Mouse (Mus musculus): ENCODE results near the gene 2810408A11Rik. TPM values are rescaled to one million over a fixed set of nuclear protein-coding genes. Genes with fewer than 3 reads are reported as not detected.
"Not testable (repeated sequence)": the region's sequence is repeated elsewhere in the genome, so short reads cannot be mapped to it uniquely, and the experiment has no call there.

The 2810408A11Rik gene
- polyA plus RNA-seq, 1 experiment from 2014 or later: 7.9 TPM

DNA sequence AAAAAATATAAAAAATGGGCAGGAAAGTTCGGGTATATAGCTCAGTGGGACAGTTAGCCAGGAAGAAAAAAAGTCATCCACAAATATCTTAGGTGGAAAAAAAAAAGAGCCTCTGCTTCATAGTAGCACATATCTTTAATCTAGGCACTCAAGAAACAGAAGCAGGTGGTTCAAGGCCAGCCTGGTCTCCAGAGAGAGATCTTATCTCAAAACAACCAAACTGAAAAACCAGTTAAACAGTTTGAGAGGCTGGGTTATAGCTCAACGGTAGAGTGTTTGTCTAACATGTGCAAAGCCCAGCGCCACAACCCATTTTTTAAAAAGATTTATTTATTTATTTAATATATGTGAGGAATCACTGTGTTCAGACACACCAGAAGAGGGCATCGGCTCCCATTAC is 32.3 kb upstream of the 2810408A11Rik start:
- no peak overlapping the region for H3K9ac ChIP-seq (ENCODE audit: low read length)
- peaks cover 15% of the 10 kb centered on the region for H3K27me3 ChIP-seq (ENCODE audit: control insufficient read depth, insufficient read depth, low read depth, low read length)
- no peak overlapping the region for H3K27ac ChIP-seq (ENCODE audit: low read length)
- H3K36me3 ChIP-seq (ENCODE audit: control insufficient read depth, insufficient read depth, low read length): no peaks in the 10 kb centered on the region
- H3K9me3 ChIP-seq (ENCODE audit: control insufficient read depth, low read length): no peaks in the 10 kb centered on the region
- H3K4me2 ChIP-seq (ENCODE audit: low read depth, low read length): no peak overlapping the region
- WGBS: 44% methylated on average over 4 of the region's 4 CpGs
- peaks cover 20% of the 10 kb centered on the region for H3K4me1 ChIP-seq (replicated peaks; ENCODE audit: control insufficient read depth, insufficient read depth, low read length)
- ATAC-seq (ENCODE audit: low read depth): no peak
- H3K4me3 ChIP-seq (ENCODE audit: low read length): no peak overlapping the region

DNA sequence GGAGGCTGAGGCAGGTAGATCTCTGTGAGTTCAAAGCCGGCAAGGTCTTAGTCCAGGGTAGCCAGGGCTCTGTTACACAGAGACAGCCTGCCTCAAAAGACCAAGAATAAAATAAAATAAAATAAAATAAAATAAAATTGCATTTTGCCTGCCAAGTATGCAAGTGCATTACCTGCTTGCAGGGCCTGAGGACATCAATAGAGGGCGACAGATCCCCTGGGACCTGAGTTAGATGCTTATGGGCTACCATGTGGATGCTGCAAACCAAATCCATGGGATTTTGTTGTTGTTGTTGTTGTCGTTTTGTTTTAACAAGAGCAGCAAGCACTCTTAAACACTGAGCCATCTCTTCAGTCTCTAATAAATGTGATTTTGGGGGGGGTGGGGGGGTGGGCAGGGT is 31.5 kb upstream of the 2810408A11Rik start:
- Histone ChIP-seq H3K27me3 (ENCODE audit: control insufficient read depth, insufficient read depth, low read depth, low read length) (peaks cover 15% of the 10 kb centered on the region), H3K4me3 (ENCODE audit: low read length) (no peak overlapping the region), H3K36me3 (ENCODE audit: control insufficient read depth, insufficient read depth, low read length) (no peaks in the 10 kb centered on the region), H3K4me1 (replicated peaks; ENCODE audit: control insufficient read depth, insufficient read depth, low read length) (peaks cover 20% of the 10 kb centered on the region), H3K9me3 (ENCODE audit: control insufficient read depth, low read length) (no peaks in the 10 kb centered on the region), H3K27ac (ENCODE audit: low read length) (no peak overlapping the region), H3K4me2 (ENCODE audit: low read depth, low read length) (no peak overlapping the region), H3K9ac (ENCODE audit: low read length) (no peak overlapping the region)
- 38% methylated on average over 3 of the region's 3 CpGs for WGBS
- no peak for ATAC-seq (ENCODE audit: low read depth)

DNA sequence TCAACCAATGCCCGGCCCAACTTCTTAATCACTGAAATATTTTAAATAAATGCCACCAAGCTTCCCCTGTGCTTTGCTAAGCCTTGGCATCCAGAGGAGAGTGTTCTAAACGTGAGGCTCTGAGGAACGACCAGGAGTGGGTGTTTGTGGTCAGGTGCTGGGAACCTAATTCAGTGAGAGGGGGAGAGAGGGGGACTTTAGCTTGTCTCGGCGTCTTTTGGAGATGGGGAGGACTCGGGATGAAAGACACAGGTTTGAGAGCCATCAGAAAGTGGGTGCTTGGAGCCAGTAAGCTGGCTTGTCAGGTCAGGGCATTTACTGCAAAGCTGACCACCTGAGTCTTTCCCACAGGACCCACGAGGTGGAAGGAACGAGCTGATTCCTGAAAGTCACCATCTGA is 31.0 kb upstream of the 2810408A11Rik start:
- peaks cover 15% of the 10 kb centered on the region for H3K4me1 ChIP-seq (replicated peaks; ENCODE audit: control insufficient read depth, insufficient read depth, low read length)
- H3K27me3 ChIP-seq (ENCODE audit: control insufficient read depth, insufficient read depth, low read depth, low read length): peaks cover 14% of the 10 kb centered on the region
- no peaks in the 10 kb centered on the region for H3K9me3 ChIP-seq (ENCODE audit: control insufficient read depth, low read length)
- no peak overlapping the region for H3K4me3 ChIP-seq (ENCODE audit: low read length)
- no peak overlapping the region for H3K4me2 ChIP-seq (ENCODE audit: low read depth, low read length)
- no peak overlapping the region for H3K27ac ChIP-seq (ENCODE audit: low read length)
- H3K9ac ChIP-seq (ENCODE audit: low read length): no peak overlapping the region
- no peak for ATAC-seq (ENCODE audit: low read depth)
- WGBS: 68% methylated on average over 8 of the region's 8 CpGs
- H3K36me3 ChIP-seq (ENCODE audit: control insufficient read depth, insufficient read depth, low read length): no peaks in the 10 kb centered on the region

DNA sequence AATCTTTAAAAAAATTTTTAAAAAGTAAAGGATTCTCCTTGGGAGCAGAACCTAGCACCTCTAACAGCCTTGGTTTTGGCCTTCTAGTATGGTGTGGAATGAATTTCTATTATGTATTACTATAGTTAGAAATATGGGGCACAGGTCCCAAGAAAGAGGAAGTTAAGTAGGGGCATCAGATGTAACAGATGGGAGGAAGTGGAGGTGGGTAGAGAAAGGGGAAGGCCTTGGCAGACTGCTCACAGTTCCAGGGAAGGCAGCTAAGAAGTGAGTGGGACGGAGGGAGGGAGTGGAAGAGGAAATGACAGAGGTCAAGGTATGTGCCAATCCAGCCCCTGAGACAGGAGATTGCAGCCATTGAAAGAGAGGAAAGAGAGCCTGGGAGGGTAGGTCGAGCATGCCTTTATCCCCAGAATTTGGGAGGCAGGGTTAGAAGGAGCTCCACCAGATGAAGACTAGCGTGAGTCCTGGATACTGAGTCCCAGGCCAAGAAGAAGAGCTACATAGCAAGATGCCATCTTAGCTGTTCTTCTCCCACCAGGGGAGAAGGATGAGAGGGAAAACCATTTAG is 30.3 kb upstream of the 2810408A11Rik start:
- peaks cover 7% of the 10 kb centered on the region; the same call in 1 of the 2 replicates for H3K27me3 ChIP-seq (ENCODE audit: control insufficient read depth, insufficient read depth, low read depth, low read length)
- peaks cover 8% of the 10 kb centered on the region for H3K4me1 ChIP-seq (replicated peaks; ENCODE audit: control insufficient read depth, insufficient read depth, low read length)
- no peak for ATAC-seq (ENCODE audit: low read depth)
- H3K4me2 ChIP-seq (ENCODE audit: low read depth, low read length): no peak overlapping the region
- no peaks in the 10 kb centered on the region for H3K36me3 ChIP-seq (ENCODE audit: control insufficient read depth, insufficient read depth, low read length)
- H3K27ac ChIP-seq (ENCODE audit: low read length): no peak overlapping the region
- no peaks in the 10 kb centered on the region for H3K9me3 ChIP-seq (ENCODE audit: control insufficient read depth, low read length)
- no peak overlapping the region for H3K4me3 ChIP-seq (ENCODE audit: low read length)
- H3K9ac ChIP-seq (ENCODE audit: low read length): no peak overlapping the region
- 68% methylated on average over 3 of the region's 3 CpGs for WGBS

DNA sequence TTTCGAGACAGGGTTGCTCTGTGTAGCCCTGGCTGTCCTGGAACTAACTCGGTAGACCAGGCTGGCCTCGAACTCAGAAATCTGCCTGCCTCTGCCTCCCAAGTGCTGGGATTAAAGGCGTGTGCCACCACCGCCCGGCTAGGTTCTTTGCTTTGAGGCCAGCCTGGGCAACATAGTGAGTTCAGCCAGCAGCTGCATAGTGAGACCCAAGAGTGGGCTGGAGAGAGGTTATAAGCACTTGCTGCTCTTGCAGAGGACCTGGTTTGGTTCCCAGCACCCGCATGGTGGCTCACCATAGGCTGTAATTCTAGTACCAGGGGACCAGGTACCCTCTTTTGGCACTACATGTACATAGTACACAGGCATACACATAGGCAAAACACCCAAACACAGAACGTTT is 29.4 kb upstream of the 2810408A11Rik start:
- WGBS: 81% methylated on average over 8 of the region's 8 CpGs
- not testable (repeated sequence) for H3K4me1 ChIP-seq (replicated peaks; ENCODE audit: control insufficient read depth, insufficient read depth, low read length); H3K9ac ChIP-seq (ENCODE audit: low read length); H3K4me2 ChIP-seq (ENCODE audit: low read depth, low read length); H3K36me3 ChIP-seq (ENCODE audit: control insufficient read depth, insufficient read depth, low read length); H3K4me3 ChIP-seq (ENCODE audit: low read length); H3K9me3 ChIP-seq (ENCODE audit: control insufficient read depth, low read length); H3K27ac ChIP-seq (ENCODE audit: low read length); ATAC-seq (ENCODE audit: low read depth); H3K27me3 ChIP-seq (ENCODE audit: control insufficient read depth, insufficient read depth, low read depth, low read length)

DNA sequence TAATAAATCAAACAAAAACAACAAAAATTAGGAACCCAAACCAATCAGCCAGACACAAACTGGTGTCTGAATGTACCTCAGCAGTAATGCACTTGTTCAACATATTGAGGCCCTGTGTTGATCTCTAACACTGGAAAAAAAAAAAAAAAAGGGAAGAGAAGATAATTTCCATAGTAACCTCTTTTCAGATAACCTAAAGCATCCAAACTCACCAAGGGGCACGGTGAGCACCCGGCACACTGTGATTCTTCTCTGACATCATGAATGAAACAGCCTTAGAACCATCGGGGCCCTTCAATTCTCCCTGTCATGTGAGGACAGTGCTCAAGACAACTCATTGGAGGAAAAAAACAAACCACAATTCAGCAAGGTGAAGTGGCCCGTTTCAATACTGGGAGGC is 28.9 kb upstream of the 2810408A11Rik start:
- peaks cover 5% of the 10 kb centered on the region; the same call in 1 of the 2 replicates for H3K4me1 ChIP-seq (replicated peaks; ENCODE audit: control insufficient read depth, insufficient read depth, low read length)
- no peak for ATAC-seq (ENCODE audit: low read depth)
- no peaks in the 10 kb centered on the region for H3K9me3 ChIP-seq (ENCODE audit: control insufficient read depth, low read length)
- 22% methylated on average over 4 of the region's 4 CpGs for WGBS
- H3K4me2 ChIP-seq (ENCODE audit: low read depth, low read length): no peak overlapping the region
- no peak overlapping the region for H3K27ac ChIP-seq (ENCODE audit: low read length)
- no peak overlapping the region for H3K4me3 ChIP-seq (ENCODE audit: low read length)
- H3K36me3 ChIP-seq (ENCODE audit: control insufficient read depth, insufficient read depth, low read length): no peaks in the 10 kb centered on the region
- no peak overlapping the region for H3K9ac ChIP-seq (ENCODE audit: low read length)
- H3K27me3 ChIP-seq (ENCODE audit: control insufficient read depth, insufficient read depth, low read depth, low read length): peaks cover 3% of the 10 kb centered on the region; the same call in 1 of the 2 replicates

GRCm38 (mm10) chr11:69927501-69927900 is 26.7 kb upstream of the 2810408A11Rik start:
- ATAC-seq (ENCODE audit: low read depth): no peak
- Histone ChIP-seq H3K27ac (ENCODE audit: low read length) (no peak overlapping the region), H3K27me3 (ENCODE audit: control insufficient read depth, insufficient read depth, low read depth, low read length) (no peaks in the 10 kb centered on the region), H3K4me3 (ENCODE audit: low read length) (no peak overlapping the region), H3K9me3 (ENCODE audit: control insufficient read depth, low read length) (no peaks in the 10 kb centered on the region), H3K4me1 (replicated peaks; ENCODE audit: control insufficient read depth, insufficient read depth, low read length) (peaks cover 4% of the 10 kb centered on the region; the same call in 1 of the 2 replicates), H3K9ac (ENCODE audit: low read length) (no peak overlapping the region), H3K36me3 (ENCODE audit: control insufficient read depth, insufficient read depth, low read length) (no peaks in the 10 kb centered on the region), H3K4me2 (ENCODE audit: low read depth, low read length) (no peak overlapping the region)
- WGBS: 97% methylated on average over 2 of the region's 2 CpGs

DNA sequence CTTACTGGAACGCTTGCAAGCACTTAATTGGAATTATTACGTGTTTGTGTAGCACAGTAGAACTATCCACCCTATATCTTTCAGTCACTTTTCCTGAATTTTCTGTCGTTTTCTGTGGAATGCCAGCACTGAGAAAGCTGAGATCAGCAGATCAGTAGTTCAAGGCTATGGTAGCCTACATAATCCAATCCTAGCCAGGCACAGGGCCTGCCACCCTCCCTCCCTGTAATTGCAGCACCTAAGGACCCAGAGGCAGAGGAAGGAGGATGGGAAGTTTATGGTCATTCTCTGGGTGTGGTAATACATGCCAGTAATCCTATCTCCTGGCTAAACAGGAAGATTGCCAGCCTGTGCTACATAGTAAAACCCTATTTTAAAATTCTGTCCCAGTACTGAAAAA is 22.0 kb upstream of the 2810408A11Rik start:
- H3K4me1 ChIP-seq (replicated peaks; ENCODE audit: control insufficient read depth, insufficient read depth, low read length): peaks cover 19% of the 10 kb centered on the region
- peaks cover 14% of the 10 kb centered on the region for H3K36me3 ChIP-seq (ENCODE audit: control insufficient read depth, insufficient read depth, low read length)
- H3K4me3 ChIP-seq (ENCODE audit: low read length): no peak overlapping the region
- H3K27me3 ChIP-seq (ENCODE audit: control insufficient read depth, insufficient read depth, low read depth, low read length): no peaks in the 10 kb centered on the region
- WGBS: 66% methylated on average over 3 of the region's 3 CpGs
- ATAC-seq (ENCODE audit: low read depth): no peak
- H3K9ac ChIP-seq (ENCODE audit: low read length): peak overlapping the region; percentile 80; the same call in 1 of the 2 replicates
- H3K27ac ChIP-seq (ENCODE audit: low read length): no peak overlapping the region; the same call in 1 of the 2 replicates
- no peak overlapping the region for H3K4me2 ChIP-seq (ENCODE audit: low read depth, low read length)
- H3K9me3 ChIP-seq (ENCODE audit: control insufficient read depth, low read length): no peaks in the 10 kb centered on the region

DNA sequence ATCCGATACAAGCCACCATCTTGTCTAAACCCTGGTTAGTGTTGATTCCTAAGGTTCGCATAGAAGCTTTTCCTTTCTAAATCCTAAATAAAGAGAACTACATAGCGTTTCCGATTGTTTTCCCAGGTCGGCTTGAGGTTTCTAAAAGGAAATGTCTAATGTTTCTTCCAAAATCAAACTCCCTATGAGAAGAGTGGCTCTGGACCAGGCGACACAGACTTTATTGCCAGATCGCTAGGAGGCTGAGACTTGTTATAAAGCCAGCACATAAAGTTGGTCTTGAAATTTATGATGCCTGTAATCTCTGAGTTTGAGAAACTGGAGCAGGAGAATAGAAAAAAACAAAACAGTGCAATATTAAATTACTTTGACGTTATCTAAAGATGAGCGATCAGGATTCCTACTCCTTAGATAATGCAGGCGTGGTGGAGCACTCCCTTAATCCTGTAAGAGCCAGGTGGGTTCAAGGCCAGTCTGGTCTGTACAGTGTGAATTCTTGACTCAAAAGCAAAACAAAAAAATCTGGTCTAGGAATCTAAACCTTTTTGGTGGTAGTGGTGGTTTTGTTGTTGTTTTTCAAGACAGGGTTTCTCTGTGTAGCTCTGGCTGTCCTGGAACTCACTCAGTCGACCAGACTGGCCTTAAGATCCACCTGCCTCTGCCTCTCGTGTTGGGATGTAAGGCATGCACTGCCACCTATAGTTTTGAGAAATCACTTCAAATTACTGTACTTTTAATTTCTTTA is 21.4 kb upstream of the 2810408A11Rik start:
- peaks cover 19% of the 10 kb centered on the region for H3K4me1 ChIP-seq (replicated peaks; ENCODE audit: control insufficient read depth, insufficient read depth, low read length)
- H3K9me3 ChIP-seq (ENCODE audit: control insufficient read depth, low read length): no peaks in the 10 kb centered on the region
- H3K4me2 ChIP-seq (ENCODE audit: low read depth, low read length): peak overlapping the region; percentile 66
- H3K9ac ChIP-seq (ENCODE audit: low read length): peak overlapping the region; percentile 80
- H3K27me3 ChIP-seq (ENCODE audit: control insufficient read depth, insufficient read depth, low read depth, low read length): no peaks in the 10 kb centered on the region
- H3K4me3 ChIP-seq (ENCODE audit: low read length): peak overlapping the region; percentile 62
- no peak for ATAC-seq (ENCODE audit: low read depth)
- H3K27ac ChIP-seq (ENCODE audit: low read length): peak overlapping the region; percentile 99
- H3K36me3 ChIP-seq (ENCODE audit: control insufficient read depth, insufficient read depth, low read length): peaks cover 20% of the 10 kb centered on the region
- 2% methylated on average over 12 of the region's 12 CpGs for WGBS

Measured in lung, embryonic 16.5 days (tissue).